Mouse (Mus musculus) erythroblast, embryonic 14.5 days (primary cell): ENCODE results near the gene Helz. TPM values are rescaled to one million over a fixed set of nuclear protein-coding genes. Genes with fewer than 3 reads are reported as not detected.

ENCODE experiments used
- H3K27me3 ChIP-seq: 2 replicates; pipeline ENCODE4 v1.6.1; 2012; ENCODE audit warnings: inconsistent platforms; ENCODE audit not compliant: control insufficient read depth
- H3K36me3 ChIP-seq: 2 replicates; pipeline ENCODE4 v1.6.1; 2012; ENCODE audit warnings: mild to moderate bottlenecking, inconsistent platforms; ENCODE audit not compliant: control insufficient read depth
- H3K4me1 ChIP-seq: 2 replicates; pipeline ENCODE4 v1.6.1; 2012; ENCODE audit warnings: inconsistent platforms; ENCODE audit not compliant: control insufficient read depth
- H3K4me3 ChIP-seq: replicated peaks from 2 replicates; pipeline ENCODE3; 2012; ENCODE audit warnings: moderate library complexity, mild to moderate bottlenecking, inconsistent platforms
- H3K9me3 ChIP-seq: 2 replicates; pipeline ENCODE4 v1.6.1; 2012; ENCODE audit warnings: low read length, inconsistent platforms, mixed read lengths; ENCODE audit not compliant: control insufficient read depth
- GATA1 ChIP-seq: IDR thresholded peaks from 2 replicates; pipeline ENCODE4 v1.6.1; 2012; ENCODE audit warnings: low read length, inconsistent platforms, mixed read lengths
- TAL1 ChIP-seq: IDR thresholded peaks from 3 replicates; pipeline ENCODE4 v1.6.1; 2012; ENCODE audit warnings: low read length, inconsistent platforms, mixed read lengths
- polyA plus RNA-seq: library from polyadenylated mRNA; stranded (reverse); fragments of >175 nt; gene quantifications from 2 replicates; pipeline ENCODE4 v1.2.3, GENCODE M21; 2012

The Helz gene
- polyA plus RNA-seq, 1 experiment = 4.3 TPM

DNA sequence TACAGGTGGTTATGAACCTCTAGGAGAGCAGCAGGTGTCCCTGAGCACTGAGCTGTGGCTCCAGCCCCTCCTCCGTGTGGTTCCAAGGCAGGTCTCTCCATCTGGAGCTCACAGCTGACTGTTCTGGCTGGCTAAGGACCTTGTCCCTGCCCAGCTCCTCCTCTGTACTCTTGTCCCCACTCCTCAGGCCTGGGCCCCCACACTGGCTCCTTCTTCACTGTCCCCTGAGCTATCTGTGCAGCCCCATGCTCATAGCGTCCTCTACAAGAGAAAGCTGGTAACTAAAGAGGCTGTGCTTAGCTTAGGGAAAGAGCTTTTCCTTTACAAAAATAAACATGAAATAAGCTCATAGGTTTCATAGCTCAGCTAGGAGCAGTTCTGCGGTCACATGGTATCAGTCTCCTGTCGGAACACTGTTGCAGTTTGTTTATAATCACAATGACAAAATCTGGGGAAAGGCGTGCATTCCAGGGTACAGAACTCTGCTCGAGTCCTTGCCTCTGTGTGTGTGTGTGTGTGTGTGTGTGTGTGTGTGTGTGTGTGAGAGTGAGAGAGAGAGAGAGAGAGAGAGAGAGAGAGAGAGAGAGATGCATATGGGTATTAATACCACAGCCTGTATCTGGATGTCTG, 102.8 kb downstream of the Helz start:
- Histone ChIP-seq H3K27me3 (no peaks in the 10 kb centered on the region), H3K4me3 (no peak overlapping the region), H3K36me3 (peaks cover 66% of the 10 kb centered on the region), H3K4me1 (peaks cover 5% of the 10 kb centered on the region), H3K9me3 (no peaks in the 10 kb centered on the region)
- TF ChIP-seq TAL1 (no peak), GATA1 (no peak)

DNA sequence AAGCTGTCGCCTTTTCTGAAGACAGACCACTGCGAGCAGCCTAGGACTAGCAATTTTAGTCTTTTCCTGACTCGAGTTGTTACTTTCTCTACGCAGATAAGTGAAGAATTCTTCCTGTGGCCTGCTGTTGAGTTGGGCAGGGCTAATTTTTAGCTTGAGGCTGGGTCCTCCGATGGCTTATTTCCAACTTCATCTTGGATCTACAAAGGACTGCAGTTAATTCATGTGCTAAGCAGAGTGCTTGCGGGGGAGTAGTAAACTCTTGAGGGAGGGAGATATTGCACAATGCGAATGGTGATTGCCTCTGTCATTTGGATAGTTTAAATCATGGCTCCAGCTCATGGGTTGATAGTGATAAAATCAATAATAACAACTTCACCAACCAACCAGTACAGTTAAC, 103.7 kb downstream of the Helz start:
- Histone ChIP-seq H3K27me3 (no peaks in the 10 kb centered on the region), H3K9me3 (no peaks in the 10 kb centered on the region), H3K4me1 (peaks cover 5% of the 10 kb centered on the region), H3K4me3 (no peak overlapping the region), H3K36me3 (peaks cover 67% of the 10 kb centered on the region)
- TF ChIP-seq TAL1 = no peak
- no peak for TF ChIP-seq GATA1

DNA sequence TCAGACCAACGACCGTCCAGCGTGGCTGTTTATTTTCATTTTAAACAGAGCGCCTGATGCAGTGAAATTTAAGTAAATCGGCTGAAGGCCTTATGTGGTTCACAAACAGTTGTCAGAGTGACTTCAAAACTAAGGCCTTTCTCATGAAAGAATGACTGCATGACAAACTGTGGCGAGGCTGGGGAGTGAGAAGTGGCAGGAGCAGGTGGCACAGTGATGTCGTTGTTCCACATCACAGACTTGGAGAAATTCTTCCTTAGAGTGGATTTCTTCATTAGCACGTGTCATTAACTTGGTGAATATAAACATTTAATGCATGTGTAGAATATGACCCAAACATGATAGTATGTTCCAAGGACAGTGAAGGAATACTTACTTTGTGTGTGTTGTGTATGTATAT, 104.4 kb downstream of the Helz start:
- H3K4me3 ChIP-seq = no peak overlapping the region
- H3K27me3 ChIP-seq = no peaks in the 10 kb centered on the region
- TF ChIP-seq TAL1 = no peak
- TF ChIP-seq GATA1 = no peak
- H3K36me3 ChIP-seq = peaks cover 68% of the 10 kb centered on the region
- H3K9me3 ChIP-seq = no peaks in the 10 kb centered on the region
- H3K4me1 ChIP-seq = peaks cover 4% of the 10 kb centered on the region

DNA sequence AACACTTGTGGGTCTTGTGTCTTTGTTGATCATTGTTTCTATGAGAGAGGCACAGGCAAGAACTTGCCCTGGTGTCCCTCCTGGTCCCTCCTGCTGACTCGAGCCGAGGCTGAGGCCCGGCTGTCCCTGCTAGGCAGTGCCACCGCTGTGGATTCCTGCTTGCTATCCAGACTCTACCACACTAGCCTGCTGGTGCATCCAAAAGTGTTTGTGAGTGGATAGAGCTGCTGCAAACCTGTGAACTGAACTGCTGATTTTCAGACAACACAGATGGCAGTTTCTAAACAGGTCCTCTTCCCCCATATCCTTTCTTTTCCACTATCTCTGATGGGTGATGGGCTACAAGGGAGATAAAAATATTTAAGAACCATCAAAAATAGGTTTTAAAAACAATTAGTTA, 107.8 kb downstream of the Helz start:
- Histone ChIP-seq H3K4me1 (no peaks in the 10 kb centered on the region), H3K4me3 (no peak overlapping the region), H3K27me3 (no peaks in the 10 kb centered on the region), H3K36me3 (peaks cover 63% of the 10 kb centered on the region), H3K9me3 (no peaks in the 10 kb centered on the region)
- TF ChIP-seq GATA1 (no peak), TAL1 (no peak)

DNA sequence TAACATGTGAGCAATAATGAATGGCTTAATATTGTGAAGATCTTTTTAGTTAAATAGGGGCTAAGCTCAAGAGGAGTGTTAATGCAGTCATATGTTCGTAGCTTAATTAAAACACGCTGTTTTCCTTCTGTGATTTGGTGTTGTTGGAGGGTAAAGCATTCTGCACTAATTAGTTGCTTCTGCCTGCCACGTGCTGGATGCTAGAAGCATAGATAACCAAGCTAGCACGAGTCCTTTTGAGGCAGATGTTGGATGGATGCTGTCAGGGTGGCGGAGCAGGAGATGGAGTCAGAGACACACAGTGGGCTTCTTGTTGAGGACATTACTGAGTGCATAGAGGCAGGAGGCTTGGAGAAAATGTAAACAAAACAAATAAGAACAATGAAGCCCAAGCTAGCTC, 109.4 kb downstream of the Helz start:
- no peak for TF ChIP-seq TAL1
- TF ChIP-seq GATA1 = no peak
- H3K4me3 ChIP-seq = no peak overlapping the region

DNA sequence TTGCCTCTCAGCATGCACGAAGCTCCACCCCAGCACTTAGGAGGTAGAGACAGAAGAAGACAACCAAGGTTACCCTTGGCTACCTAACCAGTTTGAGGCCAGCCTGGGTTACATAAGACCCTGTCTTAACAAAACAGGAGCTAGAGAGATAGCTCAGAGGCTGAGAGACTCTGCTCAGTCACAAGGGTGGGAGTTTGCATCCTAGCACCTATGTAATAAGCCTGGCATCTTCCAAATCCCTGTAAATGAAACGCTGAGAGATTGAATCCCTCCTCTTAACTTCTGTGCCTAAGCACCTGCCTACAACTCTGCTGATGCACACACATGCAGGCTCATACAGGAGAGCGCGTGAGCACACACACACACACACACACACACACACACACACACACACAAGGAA, 112.7 kb downstream of the Helz start:
- Histone ChIP-seq H3K4me3 (no peak overlapping the region), H3K27me3 (no peaks in the 10 kb centered on the region), H3K36me3 (peaks cover 73% of the 10 kb centered on the region), H3K9me3 (no peaks in the 10 kb centered on the region), H3K4me1 (no peaks in the 10 kb centered on the region)
- TF ChIP-seq TAL1 (no peak), GATA1 (no peak)

More for the DNA sequence above, 109.4 kb downstream of the Helz start:
- peaks cover 63% of the 10 kb centered on the region for H3K36me3 ChIP-seq
- no peaks in the 10 kb centered on the region for H3K4me1 ChIP-seq
- no peaks in the 10 kb centered on the region for H3K27me3 ChIP-seq
- no peaks in the 10 kb centered on the region for H3K9me3 ChIP-seq

DNA sequence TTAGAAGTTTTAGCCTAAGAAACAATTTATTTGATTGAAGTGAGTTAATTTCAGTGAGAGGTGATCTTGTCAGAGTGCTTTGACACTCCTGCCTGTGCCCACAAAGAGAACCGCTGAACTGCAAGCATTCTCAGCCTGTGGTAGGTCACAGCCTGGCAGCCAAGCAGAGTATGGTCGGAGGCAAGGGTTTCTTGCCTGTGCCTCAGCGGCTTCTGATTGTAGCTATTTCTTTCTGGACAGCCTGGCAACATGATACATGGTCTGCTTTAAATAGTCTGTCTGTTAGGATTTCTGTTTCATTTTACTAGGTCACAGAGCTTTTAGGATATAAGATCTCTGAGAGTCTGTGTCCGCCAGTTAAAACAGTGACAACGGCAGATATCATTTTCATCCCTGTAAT, 114.9 kb downstream of the Helz start:
- Histone ChIP-seq H3K27me3 (no peaks in the 10 kb centered on the region), H3K36me3 (peaks cover 77% of the 10 kb centered on the region), H3K4me1 (no peaks in the 10 kb centered on the region), H3K4me3 (no peak overlapping the region), H3K9me3 (no peaks in the 10 kb centered on the region)
- TF ChIP-seq TAL1 (no peak), GATA1 (no peak)

DNA sequence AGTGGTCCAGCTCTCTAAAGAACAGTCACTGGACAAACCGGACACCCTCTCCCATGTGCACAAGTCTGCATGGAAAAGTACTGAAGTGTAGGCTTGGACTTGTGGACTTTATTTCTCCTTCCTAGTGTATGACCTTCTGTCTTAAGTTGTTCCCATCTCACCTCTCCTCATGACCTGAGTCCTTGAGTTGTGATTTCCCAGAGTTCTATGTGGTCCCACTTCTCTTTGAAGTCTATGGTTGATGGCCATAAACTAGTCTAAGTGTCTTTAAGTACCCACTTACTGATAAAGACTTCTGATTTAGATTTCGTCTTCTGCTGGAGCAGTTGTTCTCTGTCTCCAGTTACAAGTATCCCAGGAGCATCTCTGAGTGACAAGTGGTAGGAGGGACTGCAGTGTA, 119.8 kb downstream of the Helz start:
- no peaks in the 10 kb centered on the region for H3K27me3 ChIP-seq
- TF ChIP-seq TAL1 (no peak), GATA1 (no peak)
- H3K36me3 ChIP-seq = peaks cover 87% of the 10 kb centered on the region
- no peaks in the 10 kb centered on the region for H3K9me3 ChIP-seq
- no peaks in the 10 kb centered on the region for H3K4me1 ChIP-seq
- H3K4me3 ChIP-seq = no peak overlapping the region

DNA sequence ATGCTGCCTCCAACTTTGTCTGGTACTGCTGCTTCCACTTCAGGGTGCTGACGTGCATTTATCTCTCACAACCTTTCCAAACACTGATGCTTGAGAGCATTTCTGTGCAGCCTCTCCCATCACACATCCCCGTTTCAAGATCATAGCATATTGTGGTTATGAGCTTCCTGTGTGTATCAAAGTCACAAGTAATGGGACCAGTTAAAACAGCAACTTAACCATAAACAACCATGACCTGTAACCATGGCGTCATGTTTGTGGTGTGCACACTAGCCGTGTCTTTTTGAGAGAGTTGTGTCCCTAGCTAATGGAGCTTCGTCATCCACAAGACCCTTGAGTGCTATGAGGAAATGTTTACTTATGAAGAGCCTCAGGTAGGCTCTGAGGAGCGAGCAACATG, 120.5 kb downstream of the Helz start:
- Histone ChIP-seq H3K9me3 (no peaks in the 10 kb centered on the region), H3K4me3 (no peak overlapping the region), H3K36me3 (peaks cover 88% of the 10 kb centered on the region), H3K4me1 (no peaks in the 10 kb centered on the region), H3K27me3 (no peaks in the 10 kb centered on the region)
- TF ChIP-seq GATA1 = no peak
- TF ChIP-seq TAL1 = no peak

DNA sequence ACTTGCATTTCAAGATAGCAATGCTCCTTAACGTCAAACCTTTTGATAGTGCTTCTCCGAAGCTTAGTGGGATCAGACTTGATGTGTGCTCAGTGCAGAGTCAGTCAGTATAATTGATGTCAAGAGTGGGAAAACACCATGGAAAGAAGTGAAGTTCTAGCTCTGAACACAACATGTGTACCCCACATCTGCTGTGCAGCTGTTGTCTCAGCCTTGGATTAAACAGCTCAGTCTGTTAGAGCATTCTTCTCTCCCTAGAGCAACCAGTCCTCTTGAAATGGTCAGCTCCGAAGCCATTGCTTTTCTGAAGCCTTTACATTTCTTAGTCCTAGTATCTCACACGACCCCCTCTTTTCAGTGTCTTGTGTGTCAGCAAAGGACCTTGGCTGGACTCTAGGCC, 121.2 kb downstream of the Helz start:
- no peaks in the 10 kb centered on the region for H3K27me3 ChIP-seq
- TF ChIP-seq GATA1 = no peak
- TF ChIP-seq TAL1 = no peak
- H3K36me3 ChIP-seq = peaks cover 90% of the 10 kb centered on the region
- H3K4me1 ChIP-seq = no peaks in the 10 kb centered on the region
- no peaks in the 10 kb centered on the region for H3K9me3 ChIP-seq
- no peak overlapping the region for H3K4me3 ChIP-seq
